Mouse (Mus musculus): ENCODE results near the gene Zfp81. TPM values are rescaled to one million over a fixed set of nuclear protein-coding genes. Genes with fewer than 3 reads are reported as not detected.
"Not testable (repeated sequence)": the region's sequence is repeated elsewhere in the genome, so short reads cannot be mapped to it uniquely, and the experiment has no call there.

The Zfp81 gene
- polyA plus RNA-seq (2014; fragmentation: Nextera tagmentation; extraction: Ambion mirVana): 15.6 and 18.5 TPM in 2 replicates

DNA sequence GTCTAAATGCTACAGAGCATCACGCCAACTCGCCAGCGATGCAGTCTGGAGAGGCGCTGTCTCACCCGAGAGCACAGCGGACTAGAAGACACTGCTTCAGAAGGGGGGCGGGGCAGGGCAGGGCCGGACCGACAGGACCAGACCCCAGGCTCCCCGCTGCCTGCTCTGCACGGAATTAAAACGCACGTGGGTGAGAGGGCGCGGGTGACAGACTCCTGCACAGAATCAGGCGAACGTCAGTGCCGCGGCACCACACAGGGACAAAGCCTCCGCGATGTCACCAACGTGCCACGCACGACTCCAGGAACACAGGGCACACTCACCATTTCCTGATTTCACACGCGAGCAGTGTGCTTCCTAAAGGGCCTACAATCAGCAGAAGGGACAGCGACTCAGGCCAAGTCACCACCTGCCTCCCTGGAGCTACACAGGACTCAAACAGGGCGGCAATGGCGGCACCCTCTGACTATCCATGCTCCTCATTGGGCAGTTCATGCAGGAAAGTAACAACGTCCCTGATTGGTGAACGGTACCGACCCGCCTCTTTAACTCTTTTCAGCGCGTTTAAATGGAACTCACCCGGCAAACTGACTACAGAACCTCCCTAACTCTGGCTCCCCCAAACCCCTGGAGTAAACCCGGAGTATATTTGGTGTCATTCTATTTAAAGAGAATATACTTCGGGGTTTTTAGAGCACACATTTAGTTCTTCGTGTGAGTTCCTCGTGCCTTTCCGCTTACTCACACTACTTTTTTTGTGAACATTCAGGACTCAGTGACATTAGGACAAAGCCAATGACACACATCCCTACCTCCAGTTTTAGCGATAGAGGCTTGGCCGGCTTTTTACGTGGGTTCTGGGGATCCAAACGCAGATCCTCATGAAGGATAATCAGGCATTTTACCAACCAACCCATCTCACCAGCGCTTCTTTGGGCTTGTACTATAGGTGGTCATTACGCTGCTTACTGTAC, at the start of gene Zfp81:
Zfp81 (minus strand) TSS at position 468 of the 974 bp plus-strand sequence.
- WGBS: 4% methylated on average over 47 of the region's 47 CpGs
- Histone ChIP-seq H3K9ac (ENCODE audit: low read depth, low read length) (peak within 1 kb of the TSS; percentile 85), H3K9me3 (ENCODE audit: control insufficient read depth, low read length) (no peaks in the 10 kb centered on the region), H3K27ac (ENCODE audit: low read depth, low read length) (peak within 1 kb of the TSS; percentile 87), H3K4me1 (replicated peaks; ENCODE audit: control insufficient read depth, insufficient read depth, low read length) (no peaks in the 10 kb centered on the region), H3K36me3 (ENCODE audit: control insufficient read depth, insufficient read depth, low read length) (no peaks in the 10 kb centered on the region), H3K4me3 (ENCODE audit: low read depth, low read length) (peak within 1 kb of the TSS; percentile 94), H3K27me3 (ENCODE audit: control insufficient read depth, insufficient read depth, low read length) (no peaks in the 10 kb centered on the region), H3K4me2 (replicated peaks; ENCODE audit: low read depth, low read length) (peak within 1 kb of the TSS; percentile 57)
- DNase-seq (ENCODE audit: low spot score) (peak; percentile 90), ATAC-seq (ENCODE audit: low FRiP score) (peak; percentile 100)

DNA sequence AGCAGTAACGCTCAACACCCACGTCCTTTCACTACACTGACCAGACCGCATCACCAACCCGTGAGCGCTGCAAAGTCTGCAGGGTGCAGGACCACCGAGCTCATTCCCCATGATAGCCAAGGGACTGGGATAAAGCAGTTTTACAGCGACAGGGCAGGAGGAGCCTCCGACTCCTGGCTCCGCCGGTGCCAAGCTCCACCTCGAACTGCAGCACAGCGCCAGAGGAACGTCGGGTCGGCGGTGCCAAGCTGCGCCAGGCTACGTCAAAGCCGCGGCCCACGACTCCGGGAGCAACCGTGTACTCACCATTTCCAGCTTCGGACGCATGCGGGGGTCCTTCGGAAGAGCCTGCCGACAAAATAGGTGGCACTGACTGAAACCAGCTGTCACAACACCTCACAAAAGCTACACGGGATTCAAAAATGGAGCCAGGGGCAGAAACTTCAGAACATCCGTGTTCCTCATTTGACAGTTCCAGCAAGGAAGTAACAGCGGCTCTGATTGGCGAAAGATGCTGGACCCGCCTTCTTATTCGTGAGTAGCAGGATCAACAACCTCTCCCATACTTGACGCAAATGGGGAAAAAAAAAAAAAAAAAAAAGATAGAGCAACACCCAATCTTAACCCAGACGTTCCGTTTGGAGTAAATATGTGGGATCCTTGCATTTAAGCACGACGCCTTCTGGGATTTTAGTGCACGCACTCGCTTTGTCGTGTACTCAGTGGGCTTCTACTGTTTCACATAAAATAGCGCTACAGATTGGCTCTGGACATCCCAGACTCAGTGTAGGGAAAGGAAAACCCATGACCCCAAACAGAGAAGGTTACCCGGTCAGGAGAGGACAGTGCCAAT, 35.7 kb upstream of the Zfp81 start, which contains the start of gene Zfp101:
Zfp101 (minus strand) TSS at position 460 of the 853 bp plus-strand sequence.
- H3K4me3 ChIP-seq (ENCODE audit: low read depth, low read length): peak within 1 kb of the TSS; percentile 95
- H3K4me1 ChIP-seq (replicated peaks; ENCODE audit: control insufficient read depth, insufficient read depth, low read length): no peaks in the 10 kb centered on the region
- no peaks in the 10 kb centered on the region for H3K27me3 ChIP-seq (ENCODE audit: control insufficient read depth, insufficient read depth, low read length)
- DNase-seq (ENCODE audit: low spot score) (peak; percentile 92), ATAC-seq (ENCODE audit: low FRiP score) (peak; percentile 99)
- peak within 1 kb of the TSS; percentile 59 for H3K4me2 ChIP-seq (replicated peaks; ENCODE audit: low read depth, low read length)
- peak within 1 kb of the TSS; percentile 61; the same call in 1 of the 2 replicates for H3K27ac ChIP-seq (ENCODE audit: low read depth, low read length)
- peak within 1 kb of the TSS; percentile 77 for H3K9ac ChIP-seq (ENCODE audit: low read depth, low read length)
- no peaks in the 10 kb centered on the region for H3K36me3 ChIP-seq (ENCODE audit: control insufficient read depth, insufficient read depth, low read length)
- H3K9me3 ChIP-seq (ENCODE audit: control insufficient read depth, low read length): no peaks in the 10 kb centered on the region
- under 1% methylated on average over 44 of the region's 44 CpGs for WGBS

DNA sequence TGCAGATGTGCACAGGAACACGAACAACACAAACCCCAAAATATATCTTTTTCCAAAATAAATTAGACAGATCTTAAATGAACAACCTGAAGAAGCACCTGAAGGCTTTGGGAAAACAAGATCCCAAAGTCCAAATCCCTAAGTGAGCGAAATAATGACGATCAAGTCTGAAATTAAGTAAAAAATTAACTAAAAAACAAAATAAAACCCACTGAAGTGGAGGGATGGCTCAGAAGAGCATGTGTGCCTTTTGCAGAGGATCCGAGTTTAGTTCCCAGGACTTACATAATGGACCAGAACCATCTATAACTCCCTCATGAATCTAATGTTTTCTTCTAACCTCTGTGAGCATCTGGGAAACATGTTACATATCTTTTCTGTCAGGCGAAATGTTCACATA, 33.6 kb upstream of the Zfp81 start:
- no peaks in the 10 kb centered on the region for H3K27me3 ChIP-seq (ENCODE audit: control insufficient read depth, insufficient read depth, low read length)
- H3K9ac ChIP-seq (ENCODE audit: low read depth, low read length): no peak overlapping the region
- no peaks in the 10 kb centered on the region for H3K4me1 ChIP-seq (replicated peaks; ENCODE audit: control insufficient read depth, insufficient read depth, low read length)
- no peak for ATAC-seq (ENCODE audit: low FRiP score)
- 93% methylated on average over 5 of the region's 5 CpGs for WGBS
- H3K4me2 ChIP-seq (replicated peaks; ENCODE audit: low read depth, low read length): no peak overlapping the region
- H3K27ac ChIP-seq (ENCODE audit: low read depth, low read length): no peak overlapping the region
- H3K36me3 ChIP-seq (ENCODE audit: control insufficient read depth, insufficient read depth, low read length): no peaks in the 10 kb centered on the region
- H3K4me3 ChIP-seq (ENCODE audit: low read depth, low read length): no peak overlapping the region
- DNase-seq (ENCODE audit: low spot score): no peak
- H3K9me3 ChIP-seq (ENCODE audit: control insufficient read depth, low read length): no peaks in the 10 kb centered on the region

DNA sequence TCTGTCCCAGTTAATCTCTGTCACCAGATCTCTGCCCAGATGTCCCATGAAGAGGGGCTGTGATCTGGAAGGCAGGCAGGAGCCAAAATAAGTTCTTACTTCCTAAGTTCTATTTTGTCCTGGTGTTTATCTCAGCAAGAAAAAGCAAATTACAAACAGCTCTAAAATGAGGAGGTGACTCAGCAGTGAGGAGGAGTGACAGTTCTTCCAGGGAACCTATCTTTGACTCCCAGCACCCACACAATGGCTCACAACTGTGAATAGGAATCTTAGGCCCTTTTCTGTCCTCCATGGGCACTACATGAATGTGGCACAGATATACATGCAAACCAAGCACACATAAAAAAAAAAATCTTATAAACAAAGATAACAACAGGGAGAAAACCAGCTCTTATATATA, 27.0 kb upstream of the Zfp81 start:
- no peak overlapping the region for H3K27ac ChIP-seq (ENCODE audit: low read depth, low read length)
- no peak for ATAC-seq (ENCODE audit: low FRiP score)
- no peak for DNase-seq (ENCODE audit: low spot score)
- H3K4me3 ChIP-seq (ENCODE audit: low read depth, low read length): no peak overlapping the region
- H3K9me3 ChIP-seq (ENCODE audit: control insufficient read depth, low read length): no peaks in the 10 kb centered on the region
- no peak overlapping the region for H3K9ac ChIP-seq (ENCODE audit: low read depth, low read length)
- no peaks in the 10 kb centered on the region for H3K27me3 ChIP-seq (ENCODE audit: control insufficient read depth, insufficient read depth, low read length)
- H3K4me1 ChIP-seq (replicated peaks; ENCODE audit: control insufficient read depth, insufficient read depth, low read length): no peaks in the 10 kb centered on the region
- H3K4me2 ChIP-seq (replicated peaks; ENCODE audit: low read depth, low read length): no peak overlapping the region
- no peaks in the 10 kb centered on the region for H3K36me3 ChIP-seq (ENCODE audit: control insufficient read depth, insufficient read depth, low read length)

DNA sequence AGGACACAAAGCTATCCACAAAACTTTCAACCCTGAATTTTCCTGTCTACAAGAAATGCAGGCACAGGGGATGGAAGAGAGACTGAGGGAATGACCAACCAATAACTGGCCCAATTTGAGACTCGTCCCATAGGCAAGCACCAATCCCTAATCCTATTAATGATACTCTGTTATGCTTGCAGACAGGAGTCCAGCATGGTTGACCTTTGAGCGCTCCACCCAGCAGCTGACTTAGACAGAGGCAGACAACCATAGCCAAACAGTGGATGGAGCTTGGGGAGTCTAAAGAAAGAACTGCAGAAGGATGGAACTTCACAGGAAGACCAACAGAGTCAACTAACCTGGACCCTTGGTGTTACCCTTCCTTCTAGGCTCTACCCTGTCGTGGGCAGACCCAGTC, 14.1 kb upstream of the Zfp81 start:
- no peak for ATAC-seq (ENCODE audit: low FRiP score)
- Histone ChIP-seq H3K27me3 (ENCODE audit: control insufficient read depth, insufficient read depth, low read length) (no peaks in the 10 kb centered on the region), H3K4me2 (replicated peaks; ENCODE audit: low read depth, low read length) (no peak overlapping the region), H3K4me1 (replicated peaks; ENCODE audit: control insufficient read depth, insufficient read depth, low read length) (no peaks in the 10 kb centered on the region), H3K27ac (ENCODE audit: low read depth, low read length) (no peak overlapping the region), H3K9me3 (ENCODE audit: control insufficient read depth, low read length) (no peaks in the 10 kb centered on the region), H3K36me3 (ENCODE audit: control insufficient read depth, insufficient read depth, low read length) (no peaks in the 10 kb centered on the region), H3K9ac (ENCODE audit: low read depth, low read length) (no peak overlapping the region), H3K4me3 (ENCODE audit: low read depth, low read length) (no peak overlapping the region)
- DNase-seq (ENCODE audit: low spot score): no peak
- WGBS: 86% methylated on average over 3 of the region's 3 CpGs

DNA sequence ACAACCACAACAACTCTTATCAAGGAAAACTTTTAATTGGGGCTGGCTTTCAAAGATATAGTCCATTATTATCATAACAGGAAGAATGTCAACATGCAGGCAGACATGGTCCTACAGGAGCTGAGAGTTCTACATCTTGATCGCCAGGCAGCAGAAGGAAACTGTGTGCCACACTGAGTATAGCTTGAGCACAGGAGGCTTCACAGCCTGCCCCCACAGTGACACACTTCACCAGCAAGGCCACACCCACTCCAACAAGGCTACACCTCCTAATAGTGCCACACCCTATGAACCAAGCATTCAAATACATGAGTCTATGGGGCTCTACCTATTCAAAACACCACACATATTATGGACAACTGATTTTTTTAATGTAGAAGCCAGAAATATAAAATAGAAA, 5.7 kb downstream of the Zfp81 start:
- whole genome bisulfite sequencing: 100% methylated on average over 1 of the region's 1 CpGs
- H3K36me3 ChIP-seq (ENCODE audit: control insufficient read depth, insufficient read depth, low read length): 0 out of 2 replicates have a peak, but pooled peaks cover 2% of the 10 kb centered on the region
- no peak overlapping the region for H3K4me2 ChIP-seq (replicated peaks; ENCODE audit: low read depth, low read length)
- H3K27me3 ChIP-seq (ENCODE audit: control insufficient read depth, insufficient read depth, low read length): no peaks in the 10 kb centered on the region
- no peak overlapping the region for H3K27ac ChIP-seq (ENCODE audit: low read depth, low read length)
- H3K4me3 ChIP-seq (ENCODE audit: low read depth, low read length): no peak overlapping the region
- peaks cover 4% of the 10 kb centered on the region for H3K9me3 ChIP-seq (ENCODE audit: control insufficient read depth, low read length)
- no peaks in the 10 kb centered on the region for H3K4me1 ChIP-seq (replicated peaks; ENCODE audit: control insufficient read depth, insufficient read depth, low read length)
- no peak for ATAC-seq (ENCODE audit: low FRiP score)
- H3K9ac ChIP-seq (ENCODE audit: low read depth, low read length): no peak overlapping the region
- no peak for DNase-seq (ENCODE audit: low spot score)

DNA sequence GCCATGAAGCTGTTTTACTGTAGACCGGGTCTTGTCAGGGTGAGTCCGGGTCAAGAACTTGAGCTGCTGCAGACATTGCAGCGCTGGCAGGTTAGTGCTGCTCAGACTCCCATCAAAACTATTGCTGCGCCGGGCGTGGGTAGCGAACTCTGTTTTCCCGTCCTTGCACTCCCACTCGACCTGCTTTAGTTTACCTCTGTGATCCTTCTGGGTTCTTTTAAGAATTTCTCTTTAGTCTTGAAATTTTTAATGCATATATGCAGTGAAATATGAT, 68.9 kb downstream of the Zfp81 start:
- not testable (repeated sequence) for DNase-seq (ENCODE audit: low spot score); H3K36me3 ChIP-seq (ENCODE audit: control insufficient read depth, insufficient read depth, low read length); H3K9ac ChIP-seq (ENCODE audit: low read depth, low read length); H3K27me3 ChIP-seq (ENCODE audit: control insufficient read depth, insufficient read depth, low read length); ATAC-seq (ENCODE audit: low FRiP score); H3K4me1 ChIP-seq (replicated peaks; ENCODE audit: control insufficient read depth, insufficient read depth, low read length); H3K9me3 ChIP-seq (ENCODE audit: control insufficient read depth, low read length); H3K27ac ChIP-seq (ENCODE audit: low read depth, low read length); H3K4me3 ChIP-seq (ENCODE audit: low read depth, low read length); H3K4me2 ChIP-seq (replicated peaks; ENCODE audit: low read depth, low read length)
- no CpG with 5 or more reads among the region's 9 CpGs for WGBS

DNA sequence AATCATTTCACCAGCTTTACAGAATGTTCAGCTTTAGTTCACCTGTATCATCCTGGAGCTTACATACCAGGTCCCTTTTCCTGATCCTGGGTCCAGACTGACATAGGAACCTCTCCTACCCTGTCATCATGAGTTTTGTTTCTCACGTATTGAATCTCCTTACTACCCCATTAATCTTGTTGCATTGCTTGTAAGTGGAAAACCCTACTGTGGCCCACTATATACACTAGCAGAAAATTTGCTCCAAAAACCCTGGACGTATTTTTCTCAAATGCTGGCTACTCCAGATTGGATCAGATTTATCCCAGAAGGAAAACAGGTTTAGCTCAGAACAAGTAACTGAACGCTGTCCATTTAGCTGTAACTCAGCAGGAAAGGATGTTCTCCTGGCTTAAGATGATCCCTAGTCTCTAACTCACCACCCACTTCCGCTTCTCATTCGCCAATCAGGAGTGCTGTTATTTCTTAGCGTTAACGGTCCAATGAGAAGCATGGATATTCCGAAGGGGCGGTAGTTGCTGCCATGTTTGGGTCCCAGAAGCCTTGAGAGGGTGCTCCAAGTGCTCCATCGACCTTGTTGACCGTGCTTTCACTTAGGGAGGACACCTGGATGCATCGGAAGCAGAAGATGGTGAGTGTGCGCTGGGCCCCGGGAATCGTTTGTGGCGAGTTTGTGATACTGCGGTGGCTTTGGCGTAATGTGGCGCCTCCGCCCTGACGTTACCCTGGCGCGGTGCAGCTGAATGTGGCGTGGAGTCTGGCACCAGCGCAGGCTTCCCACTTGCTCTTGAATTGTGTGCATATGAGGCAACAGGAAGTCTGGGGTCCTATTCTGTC, 69.4 kb downstream of the Zfp81 start, which contains the start of gene Zfp955b:
Zfp955b (plus strand) TSS at position 506 of the 837 bp plus-strand sequence.
- not testable (repeated sequence) for H3K9ac ChIP-seq (ENCODE audit: low read depth, low read length); DNase-seq (ENCODE audit: low spot score); H3K27me3 ChIP-seq (ENCODE audit: control insufficient read depth, insufficient read depth, low read length); H3K4me3 ChIP-seq (ENCODE audit: low read depth, low read length); H3K27ac ChIP-seq (ENCODE audit: low read depth, low read length); H3K9me3 ChIP-seq (ENCODE audit: control insufficient read depth, low read length); H3K4me1 ChIP-seq (replicated peaks; ENCODE audit: control insufficient read depth, insufficient read depth, low read length); H3K36me3 ChIP-seq (ENCODE audit: control insufficient read depth, insufficient read depth, low read length); H3K4me2 ChIP-seq (replicated peaks; ENCODE audit: low read depth, low read length)
- no CpG with 5 or more reads among the region's 25 CpGs for WGBS
- ATAC-seq (ENCODE audit: low FRiP score): peak; percentile 99
